Mouse (Mus musculus) forebrain, embryonic 10.5 days (tissue): ENCODE results near the gene Pex14. TPM values are rescaled to one million over a fixed set of nuclear protein-coding genes. Genes with fewer than 3 reads are reported as not detected.
A peak's percentile ranks its signal among the peaks of the same experiment; 100 is the strongest.

Experiments
- DNase-seq: peaks from one replicate; pipeline ENCODE4 v3.0.0-alpha.2; 2017; ENCODE audit warnings: low spot score; ENCODE audit errors: extremely low spot score
- H3K27ac ChIP-seq: fragments of 300-500 bp; sonication (generic); 2 replicates; pipeline ENCODE4 v1.5.1; 2016; ENCODE audit warnings: mild to moderate bottlenecking
- H3K27me3 ChIP-seq: fragments of 300-500 bp; sonication (generic); 2 replicates; pipeline ENCODE4 v1.6.1; 2016; ENCODE audit warnings: mild to moderate bottlenecking; ENCODE audit not compliant: poor library complexity, severe bottlenecking
- H3K36me3 ChIP-seq: fragments of 300-500 bp; sonication (generic); replicated peaks from 2 replicates; pipeline ENCODE4 v1.6.1; 2016; ENCODE audit warnings: mild to moderate bottlenecking, moderate library complexity
- H3K4me1 ChIP-seq: fragments of 300-500 bp; sonication (generic); 2 replicates; pipeline ENCODE4 v1.6.1; 2016
- H3K4me3 ChIP-seq: fragments of 300-500 bp; sonication (generic); 2 replicates; pipeline ENCODE4 v1.5.1; 2016; ENCODE audit warnings: mild to moderate bottlenecking, moderate library complexity
- H3K9me3 ChIP-seq: fragments of 300-500 bp; sonication (generic); 2 replicates; pipeline ENCODE4 v1.6.1; 2016; ENCODE audit warnings: mild to moderate bottlenecking, moderate library complexity
- WGBS: fragments of 180-500 bp; shearing (Covaris S2); methylation state at CpG from one replicate; pipeline ENCODE4 v1.1.7; 2016; 5-methylcytosine and 5-hydroxymethylcytosine counted together
- polyA plus RNA-seq: library from polyadenylated mRNA; unstranded; fragments of >200 nt; fragmentation: Nextera tagmentation; extraction: Ambion mirVana; gene quantifications from 2 replicates; pipeline ENCODE4 v1.2.1, GENCODE M21; 2016

Gene Pex14
- polyA plus RNA-seq, 1 experiment from 2014 or later: 54.4 TPM

DNA sequence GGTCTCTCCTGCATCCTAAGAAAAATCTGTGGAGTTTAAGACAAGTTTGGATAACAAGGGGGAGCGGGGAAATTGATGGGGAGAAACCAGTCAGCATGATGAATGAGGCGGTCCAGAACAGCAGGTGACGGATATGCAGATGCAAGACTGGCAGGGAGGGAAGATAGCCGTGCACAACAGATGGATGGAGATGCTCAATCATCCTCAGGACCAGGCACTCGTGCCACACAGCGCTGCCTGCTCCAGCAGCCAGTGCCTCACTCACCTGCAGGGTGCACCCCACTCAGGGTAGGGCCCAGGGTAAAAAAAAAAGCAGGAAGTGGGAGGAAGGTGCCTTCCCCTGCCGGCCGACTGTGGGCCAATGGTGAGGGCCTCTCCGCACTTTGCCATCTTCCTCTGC is 63.1 kb downstream of the Pex14 start:
- H3K4me1 ChIP-seq: peaks cover 59% of the 10 kb centered on the region
- 0 out of 2 replicates have a peak, but pooled peaks cover 5% of the 10 kb centered on the region for H3K27me3 ChIP-seq
- 59% methylated on average over 9 of the region's 9 CpGs for WGBS
- H3K36me3 ChIP-seq: peaks cover 5% of the 10 kb centered on the region
- DNase-seq: no peak
- no peak overlapping the region for H3K4me3 ChIP-seq
- H3K9me3 ChIP-seq: no peaks in the 10 kb centered on the region
- H3K27ac ChIP-seq: peak overlapping the region; percentile 40; the same call in 1 of the 2 replicates

DNA sequence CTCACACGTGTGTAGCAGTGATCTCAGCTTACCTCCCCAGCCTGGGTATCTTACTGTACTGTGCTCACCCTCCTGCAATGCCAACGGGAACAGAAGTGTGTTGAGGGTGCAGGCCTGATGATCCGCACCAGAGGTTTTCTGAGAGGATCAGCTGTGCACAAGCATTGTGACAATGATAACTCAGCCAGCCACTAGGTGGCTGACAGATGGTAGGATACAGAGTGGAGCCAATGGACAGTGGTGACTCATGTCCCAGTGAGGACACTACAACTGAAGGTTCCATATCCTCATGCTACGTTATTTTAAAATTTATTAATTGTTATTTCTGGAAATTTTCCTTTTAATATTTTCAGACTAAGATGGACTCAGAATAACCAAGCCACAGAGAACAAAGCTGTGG is 68.2 kb downstream of the Pex14 start:
- DNase-seq: no peak
- Histone ChIP-seq H3K4me1 (peaks cover 27% of the 10 kb centered on the region), H3K4me3 (no peak overlapping the region), H3K36me3 (peaks cover 8% of the 10 kb centered on the region; the same call in 1 of the 2 replicates), H3K27ac (no peak overlapping the region), H3K27me3 (no peaks in the 10 kb centered on the region), H3K9me3 (no peaks in the 10 kb centered on the region)
- 87% methylated on average over 4 of the region's 4 CpGs for WGBS

DNA sequence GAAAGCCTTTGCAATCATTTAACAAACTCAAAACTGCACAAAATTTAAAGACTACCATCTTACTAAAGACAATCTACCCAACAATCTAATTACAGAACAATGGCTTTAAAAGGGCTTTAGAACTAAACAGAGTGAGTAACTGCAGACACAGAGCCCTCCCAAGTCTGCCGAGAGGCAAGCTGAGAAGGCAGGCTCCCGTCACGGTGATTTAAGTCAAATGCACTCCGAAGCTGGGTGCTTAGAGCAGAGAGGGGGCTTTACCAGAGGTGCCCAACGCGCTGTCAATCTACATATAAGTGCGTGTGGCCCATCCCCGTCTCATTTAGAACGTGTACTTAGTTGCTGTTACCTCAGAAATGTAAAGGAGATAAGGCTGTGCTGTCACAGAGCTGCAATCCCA is 72.1 kb downstream of the Pex14 start:
- no peak overlapping the region for H3K4me3 ChIP-seq
- WGBS: 59% methylated on average over 9 of the region's 9 CpGs
- no peaks in the 10 kb centered on the region for H3K27me3 ChIP-seq
- H3K27ac ChIP-seq: no peak overlapping the region
- H3K4me1 ChIP-seq: peaks cover 41% of the 10 kb centered on the region
- no peak for DNase-seq
- peaks cover 12% of the 10 kb centered on the region for H3K36me3 ChIP-seq
- no peaks in the 10 kb centered on the region for H3K9me3 ChIP-seq

GRCm38 (mm10) chr4:149025242-149025641 is 74.4 kb downstream of the Pex14 start:
- H3K27ac ChIP-seq: no peak overlapping the region
- no peak overlapping the region for H3K4me3 ChIP-seq
- H3K4me1 ChIP-seq: peaks cover 52% of the 10 kb centered on the region
- 66% methylated on average over 10 of the region's 10 CpGs for WGBS
- H3K9me3 ChIP-seq: no peaks in the 10 kb centered on the region
- peaks cover 11% of the 10 kb centered on the region for H3K36me3 ChIP-seq
- H3K27me3 ChIP-seq: no peaks in the 10 kb centered on the region
- DNase-seq: no peak

DNA sequence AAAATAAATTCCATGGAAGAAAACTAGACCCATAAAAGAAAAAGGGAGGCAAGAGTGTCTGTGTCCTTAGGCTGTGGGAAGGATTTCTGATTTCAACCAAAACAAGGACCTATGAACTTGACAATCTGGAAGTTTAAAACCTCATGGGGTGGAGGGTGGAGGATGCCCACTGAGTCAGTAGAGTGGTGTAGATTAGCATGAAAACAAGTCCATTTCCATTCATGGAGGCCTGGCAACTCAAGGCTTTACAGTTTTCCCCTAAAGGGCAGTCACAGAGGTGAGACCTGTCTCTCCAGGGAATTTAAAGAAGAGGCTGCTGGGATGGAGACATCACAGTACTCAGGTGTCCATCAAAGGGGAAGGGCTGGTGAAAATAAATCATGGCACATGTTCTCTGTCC is 78.7 kb downstream of the Pex14 start:
- no peaks in the 10 kb centered on the region for H3K27me3 ChIP-seq
- H3K4me1 ChIP-seq: peaks cover 35% of the 10 kb centered on the region
- no peaks in the 10 kb centered on the region for H3K9me3 ChIP-seq
- peaks cover 3% of the 10 kb centered on the region; the same call in 1 of the 2 replicates for H3K36me3 ChIP-seq
- H3K27ac ChIP-seq: no peak overlapping the region
- no peak for DNase-seq
- H3K4me3 ChIP-seq: no peak overlapping the region

DNA sequence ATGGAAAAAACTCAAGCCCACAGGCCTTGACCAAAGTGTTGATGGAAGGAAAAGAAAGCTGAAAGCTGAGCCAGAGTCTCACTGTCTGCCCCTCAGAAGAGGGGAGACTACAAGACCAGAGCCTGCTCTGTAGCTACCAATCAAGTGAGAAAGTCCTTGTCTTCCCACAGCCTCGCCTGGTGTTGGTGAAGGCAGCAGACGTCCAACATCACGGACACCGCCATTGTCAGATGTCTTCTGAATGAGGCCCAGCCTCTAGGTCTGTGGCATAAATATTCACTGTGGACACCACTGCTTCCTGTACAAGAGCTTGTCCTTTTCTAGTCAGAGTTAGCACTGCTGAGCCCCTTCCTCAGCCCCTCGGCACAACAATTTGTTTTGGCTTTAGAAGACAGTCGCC is 80.2 kb downstream of the Pex14 start:
- peaks cover 3% of the 10 kb centered on the region; the same call in 1 of the 2 replicates for H3K36me3 ChIP-seq
- no peak for DNase-seq
- 91% methylated on average over 6 of the region's 6 CpGs for WGBS
- peaks cover 20% of the 10 kb centered on the region for H3K4me1 ChIP-seq
- H3K4me3 ChIP-seq: no peak overlapping the region
- H3K27ac ChIP-seq: no peak overlapping the region
- H3K27me3 ChIP-seq: no peaks in the 10 kb centered on the region
- no peaks in the 10 kb centered on the region for H3K9me3 ChIP-seq

- H3K4me3 ChIP-seq: no peak overlapping the region
- 94% methylated on average over 6 of the region's 6 CpGs for WGBS
- no peak overlapping the region for H3K27ac ChIP-seq
- H3K27me3 ChIP-seq: no peaks in the 10 kb centered on the region
- H3K36me3 ChIP-seq: no peaks in the 10 kb centered on the region
- DNase-seq: no peak
- no peaks in the 10 kb centered on the region for H3K9me3 ChIP-seq
- H3K4me1 ChIP-seq: no peaks in the 10 kb centered on the region
Measured at GRCm38 (mm10) chr4:149006756-149007155, 92.9 kb downstream of the Pex14 start.

- Histone ChIP-seq H3K36me3 (peaks cover 2% of the 10 kb centered on the region), H3K4me3 (no peak overlapping the region), H3K4me1 (no peaks in the 10 kb centered on the region), H3K27ac (no peak overlapping the region), H3K9me3 (no peaks in the 10 kb centered on the region), H3K27me3 (no peaks in the 10 kb centered on the region)
- 94% methylated on average over 3 of the region's 3 CpGs for WGBS
- DNase-seq: no peak
Measured at GRCm38 (mm10) chr4:149006107-149006506, 93.6 kb downstream of the Pex14 start.

GRCm38 (mm10) chr4:149002441-149003093 is 97.1 kb downstream of the Pex14 start:
- DNase-seq: no peak
- 96% methylated on average over 11 of the region's 11 CpGs for WGBS

DNA sequence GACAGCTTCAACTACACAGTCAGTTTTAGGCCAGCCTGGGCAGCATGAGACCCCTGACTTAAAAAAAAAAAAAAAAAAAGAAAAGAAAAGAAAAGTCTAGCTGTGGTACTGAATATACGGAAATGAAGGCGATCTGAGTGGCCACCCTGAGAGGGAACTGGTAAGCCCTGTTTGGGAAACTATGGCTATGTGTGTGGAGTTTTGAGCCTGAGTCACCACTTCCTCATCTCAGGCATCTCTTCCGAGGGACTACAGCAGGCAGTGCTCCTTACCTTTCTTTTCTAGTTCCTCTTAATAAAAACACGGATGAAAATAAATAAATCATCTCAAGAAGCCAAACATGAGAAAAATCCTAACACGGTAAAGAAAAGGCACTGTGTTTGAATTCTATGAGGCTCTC is 98.2 kb downstream of the Pex14 start:
- Histone ChIP-seq H3K9me3 (no peaks in the 10 kb centered on the region), H3K27ac (no peak overlapping the region), H3K27me3 (no peaks in the 10 kb centered on the region), H3K4me1 (no peaks in the 10 kb centered on the region), H3K36me3 (peaks cover 20% of the 10 kb centered on the region), H3K4me3 (no peak overlapping the region)
- DNase-seq: no peak
- WGBS: 95% methylated on average over 5 of the region's 5 CpGs

More at GRCm38 (mm10) chr4:149002441-149003093, 97.1 kb downstream of the Pex14 start:
- Histone ChIP-seq H3K9me3 (no peaks in the 10 kb centered on the region), H3K4me1 (no peaks in the 10 kb centered on the region), H3K4me3 (no peak overlapping the region), H3K27me3 (no peaks in the 10 kb centered on the region), H3K27ac (no peak overlapping the region), H3K36me3 (peaks cover 20% of the 10 kb centered on the region)

GRCm38 (mm10) chr4:149000746-149001145 is 98.9 kb downstream of the Pex14 start:
- WGBS: 93% methylated on average over 6 of the region's 6 CpGs
- peaks cover 20% of the 10 kb centered on the region for H3K36me3 ChIP-seq
- no peak for DNase-seq
- no peaks in the 10 kb centered on the region for H3K27me3 ChIP-seq
- H3K9me3 ChIP-seq: no peaks in the 10 kb centered on the region
- no peak overlapping the region for H3K4me3 ChIP-seq
- no peak overlapping the region for H3K27ac ChIP-seq
- H3K4me1 ChIP-seq: no peaks in the 10 kb centered on the region

GRCm38 (mm10) chr4:148993948-148994347 is 105.7 kb downstream of the Pex14 start:
- DNase-seq: no peak
- H3K9me3 ChIP-seq: no peaks in the 10 kb centered on the region

GRCm38 (mm10) chr4:148990038-148990437 is 109.6 kb downstream of the Pex14 start:
- H3K36me3 ChIP-seq: no peaks in the 10 kb centered on the region
- DNase-seq: no peak
- H3K4me1 ChIP-seq: peaks cover 47% of the 10 kb centered on the region
- no peak overlapping the region for H3K27ac ChIP-seq
- H3K9me3 ChIP-seq: no peaks in the 10 kb centered on the region
- no peaks in the 10 kb centered on the region for H3K27me3 ChIP-seq
- H3K4me3 ChIP-seq: no peak overlapping the region
- 62% methylated on average over 2 of the region's 2 CpGs for WGBS

More at GRCm38 (mm10) chr4:148993948-148994347, 105.7 kb downstream of the Pex14 start:
- no peak overlapping the region for H3K4me3 ChIP-seq
- no peak overlapping the region for H3K27ac ChIP-seq
- no peaks in the 10 kb centered on the region for H3K27me3 ChIP-seq
- WGBS: 94% methylated on average over 5 of the region's 5 CpGs
- H3K4me1 ChIP-seq: peaks cover 13% of the 10 kb centered on the region
- 0 out of 2 replicates have a peak, but pooled peaks cover 10% of the 10 kb centered on the region for H3K36me3 ChIP-seq
